8 mouse cellular contexts compared by ENCODE assay signal in the genomic region with DNA sequence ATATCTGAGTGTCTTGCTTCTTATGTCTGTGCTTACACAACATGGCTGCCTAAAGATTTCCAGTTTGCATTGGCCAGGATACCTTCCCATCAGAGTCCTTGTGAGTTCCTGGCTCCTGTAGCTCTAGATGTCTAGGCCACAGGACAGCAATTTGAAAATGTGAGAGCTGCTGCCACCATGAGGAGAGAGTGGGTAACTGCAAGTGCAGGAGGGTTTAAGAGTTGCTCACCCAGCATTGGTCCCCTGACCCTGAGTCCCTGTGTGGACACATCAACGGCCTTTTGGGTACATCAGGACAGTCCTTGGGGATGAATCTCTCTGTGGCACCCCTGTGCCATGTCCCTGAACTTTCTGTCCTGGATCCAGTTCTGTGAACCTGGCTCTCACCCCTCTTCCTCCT.
DNase-seq lines count a peak whose midpoint lies in the region; ATAC-seq and TF ChIP-seq lines count a peak whose summit lies in the region.

No protein-coding gene starts in this region.

- no peaks in the 10 kb centered on the region for H3K27me3 ChIP-seq in intestine, postnatal 0 days (replicated peaks; ENCODE audit: control insufficient read depth, insufficient read depth, low read length)
- no peaks in the 10 kb centered on the region for H3K27me3 ChIP-seq in limb, embryonic 10.5 days (ENCODE audit: low read depth, poor library complexity, severe bottlenecking)
- H3K27me3 ChIP-seq in midbrain, embryonic 13.5 days = 0 out of 2 replicates have a peak, but pooled peaks cover under 1% of the 10 kb centered on the region
- no peaks in the 10 kb centered on the region for H3K27me3 ChIP-seq in small intestine, adult 2 months (ENCODE audit: control insufficient read depth, insufficient read depth, low read length)

- H3K27ac ChIP-seq in intestine, postnatal 0 days (ENCODE audit: low read depth, low read length) = no peak overlapping the region
- H3K27ac ChIP-seq in limb, embryonic 10.5 days = no peak overlapping the region
- no peak overlapping the region for H3K27ac ChIP-seq in midbrain, embryonic 13.5 days
- no peak overlapping the region for H3K27ac ChIP-seq in small intestine, adult 2 months (ENCODE audit: insufficient read depth, low read depth, low read length)

- no peak overlapping the region for H3K9ac ChIP-seq in intestine, postnatal 0 days (ENCODE audit: low read depth, low read length)
- no peak overlapping the region for H3K9ac ChIP-seq in midbrain, embryonic 13.5 days (replicated peaks)

- peak; percentile 86 for ATAC-seq in granulocyte monocyte progenitor cell, adult 5-6 weeks (replicated peaks; ENCODE audit: poor library complexity, severe bottlenecking)
- ATAC-seq in intestine, postnatal 0 days = peak; percentile 17; the same call in 1 of the 2 replicates
- peak; percentile 83 for ATAC-seq in midbrain, embryonic 13.5 days

- H3K4me2 ChIP-seq in intestine, postnatal 0 days (replicated peaks; ENCODE audit: low read depth) = no peak overlapping the region
- H3K4me2 ChIP-seq in midbrain, embryonic 13.5 days (replicated peaks) = no peak overlapping the region

- H3K4me1 ChIP-seq in intestine, postnatal 0 days (replicated peaks; ENCODE audit: control insufficient read depth, insufficient read depth, low read length) = peaks cover 11% of the 10 kb centered on the region
- peaks cover 25% of the 10 kb centered on the region for H3K4me1 ChIP-seq in limb, embryonic 10.5 days
- no peaks in the 10 kb centered on the region; the same call in 1 of the 2 replicates for H3K4me1 ChIP-seq in midbrain, embryonic 13.5 days (replicated peaks)
- H3K4me1 ChIP-seq in small intestine, adult 2 months (ENCODE audit: control insufficient read depth, insufficient read depth, insufficient read length, low read length) = peaks cover 33% of the 10 kb centered on the region

- no peaks in the 10 kb centered on the region for H3K9me3 ChIP-seq in intestine, postnatal 0 days (ENCODE audit: control insufficient read depth)
- no peaks in the 10 kb centered on the region for H3K9me3 ChIP-seq in limb, embryonic 10.5 days (replicated peaks)
- no peaks in the 10 kb centered on the region for H3K9me3 ChIP-seq in midbrain, embryonic 13.5 days

- WGBS in intestine, postnatal 0 days = 29% methylated on average over 1 of the region's 1 CpGs
- 55% methylated on average over 1 of the region's 1 CpGs for WGBS in limb, embryonic 10.5 days
- 13% methylated on average over 1 of the region's 1 CpGs for WGBS in midbrain, embryonic 13.5 days
- 19% methylated on average over 1 of the region's 1 CpGs for WGBS in small intestine, adult 2 months

- TF ChIP-seq CTCF in intestine, postnatal 0 days (IDR thresholded peaks at IDR 0.05; ENCODE audit: low read depth) = peak; percentile 95
- TF ChIP-seq CTCF in small intestine, adult 2 months (IDR thresholded peaks at IDR 0.05; ENCODE audit: extremely low read depth, insufficient read length, insufficient replicate concordance, low read depth, low read length) = peak; percentile 81; the same call in 1 of the 2 replicates

- no peak overlapping the region for H3K4me3 ChIP-seq in intestine, postnatal 0 days (ENCODE audit: low read depth, low read length)
- H3K4me3 ChIP-seq in limb, embryonic 10.5 days = no peak overlapping the region
- H3K4me3 ChIP-seq in midbrain, embryonic 13.5 days (replicated peaks) = no peak overlapping the region
- no peak overlapping the region for H3K4me3 ChIP-seq in small intestine, adult 2 months (ENCODE audit: low read depth, low read length)

- H3K36me3 ChIP-seq in intestine, postnatal 0 days (ENCODE audit: control insufficient read depth, insufficient read depth) = peaks cover 3% of the 10 kb centered on the region; the same call in 1 of the 2 replicates
- no peaks in the 10 kb centered on the region for H3K36me3 ChIP-seq in limb, embryonic 10.5 days
- H3K36me3 ChIP-seq in midbrain, embryonic 13.5 days = no peaks in the 10 kb centered on the region
- peaks cover 13% of the 10 kb centered on the region for H3K36me3 ChIP-seq in small intestine, adult 2 months (ENCODE audit: control insufficient read depth, insufficient read depth, low read length)

- TF ChIP-seq POLR2A in small intestine, adult 2 months (IDR thresholded peaks at IDR 0.05; ENCODE audit: low read depth, low read length) = no peak

- peak; percentile 64 for DNase-seq in urinary bladder, postnatal 25 days (ENCODE audit: low spot score)
- no peak for DNase-seq in urinary bladder, postnatal 10 days (ENCODE audit: low spot score)
- DNase-seq in embryo, embryonic 11 days = peak; percentile 79
- DNase-seq in limb, embryonic 10.5 days (ENCODE audit: low spot score) = peak; percentile 76

Comparison
In these comparisons a context has a peak if more than half of its experiments do, and no peak if none do; other contexts are left out.
1. ATAC-seq: peak in every context shown above with its lines; median percentile 86 in granulocyte monocyte progenitor cell, adult 5-6 weeks; 83 in midbrain, embryonic 13.5 days; 17 in intestine, postnatal 0 days.